Mouse (Mus musculus): Measurements from ENCODE around the gene Ints5. TPM values are rescaled to one million over a fixed set of nuclear protein-coding genes. Genes with fewer than 3 reads are reported as not detected.
"Not testable (repeated sequence)": the region's sequence is repeated elsewhere in the genome, so short reads cannot be mapped to it uniquely, and the experiment has no call there.

Ints5 gene
- total RNA-seq, 2 experiments from 2014 or later, result 16.3 to 17.1 TPM

- no peak for DNase-seq
These were observed 5.0 kb upstream of the Ints5 start for GRCm38 (mm10) chr19:8887585-8888463.

DNA sequence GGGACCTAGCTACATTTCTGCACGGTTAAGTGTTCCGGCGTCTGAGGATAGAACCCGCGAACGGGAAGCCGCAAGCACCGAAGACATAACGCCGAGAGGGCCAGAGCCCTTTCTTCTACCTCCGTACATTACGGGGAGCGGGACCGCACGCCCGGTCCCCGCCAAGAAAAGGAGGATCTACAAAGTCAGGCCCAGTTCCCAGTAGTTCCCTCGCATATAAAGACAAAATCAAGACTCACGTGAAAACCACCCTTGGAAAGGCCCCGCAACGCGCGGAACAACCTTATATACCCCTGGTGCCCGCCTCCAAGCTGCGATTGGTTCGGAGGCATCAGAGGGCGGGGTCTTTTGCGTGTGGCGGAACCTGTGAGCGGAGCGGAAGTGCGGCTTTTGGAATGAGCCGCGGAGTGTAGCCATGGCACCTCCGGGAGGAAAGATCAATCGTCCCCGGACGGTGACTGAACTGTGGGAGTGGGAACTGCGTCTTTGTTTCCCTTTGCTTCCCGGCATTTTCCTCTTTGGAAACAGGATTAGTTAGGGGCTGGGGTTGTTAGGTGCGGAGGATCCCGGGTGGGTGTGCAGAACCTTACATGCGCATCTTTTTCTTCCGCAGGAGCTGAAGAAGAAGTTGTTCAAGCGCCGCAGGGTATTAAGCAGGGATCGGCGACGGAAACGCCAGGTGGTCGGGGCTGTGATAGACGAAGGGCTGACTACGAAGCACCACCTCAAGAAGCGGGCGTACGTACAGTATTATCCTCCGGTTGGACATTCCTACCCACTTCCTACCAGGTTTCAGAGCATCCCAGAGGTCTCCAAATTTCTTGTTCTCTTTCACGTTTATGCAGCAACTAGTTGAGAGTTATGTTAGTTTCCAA, 4.1 kb upstream of the Ints5 start, which contains the start of the genes 1810009A15Rik and Gm49416:
TSS of gene 1810009A15Rik (plus strand) at position 343 of the 875 bp plus-strand sequence.
TSS of gene Gm49416 (plus strand) at position 416 of the 875 bp plus-strand sequence.
- DNase-seq, result peak; percentile 96

DNA sequence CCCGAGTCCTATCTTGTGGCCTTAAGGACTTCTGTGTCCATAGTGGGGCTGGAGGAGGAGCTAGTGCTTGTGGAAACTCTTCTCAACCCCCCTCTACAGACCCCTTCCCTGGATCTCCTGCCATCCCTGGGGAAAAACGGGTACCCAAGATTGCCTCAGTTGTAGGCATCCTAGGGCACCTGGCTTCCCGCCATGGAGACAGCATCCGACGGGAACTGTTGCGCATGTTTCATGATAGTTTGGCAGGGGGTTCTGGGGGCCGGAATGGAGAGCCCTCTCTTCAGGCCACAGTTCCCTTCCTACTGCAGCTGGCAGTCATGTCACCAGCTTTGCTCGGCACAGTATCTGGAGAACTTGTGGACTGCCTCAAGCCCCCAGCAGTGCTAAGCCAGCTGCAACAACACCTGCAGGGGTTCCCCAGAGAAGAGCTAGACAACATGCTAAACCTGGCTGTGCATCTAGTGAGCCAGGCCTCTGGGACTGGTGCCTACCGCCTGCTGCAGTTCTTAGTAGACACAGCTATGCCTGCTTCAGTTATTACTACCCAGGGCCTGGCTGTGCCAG, 2.7 kb downstream of the Ints5 start:
- DNase-seq, result no peak

DNA sequence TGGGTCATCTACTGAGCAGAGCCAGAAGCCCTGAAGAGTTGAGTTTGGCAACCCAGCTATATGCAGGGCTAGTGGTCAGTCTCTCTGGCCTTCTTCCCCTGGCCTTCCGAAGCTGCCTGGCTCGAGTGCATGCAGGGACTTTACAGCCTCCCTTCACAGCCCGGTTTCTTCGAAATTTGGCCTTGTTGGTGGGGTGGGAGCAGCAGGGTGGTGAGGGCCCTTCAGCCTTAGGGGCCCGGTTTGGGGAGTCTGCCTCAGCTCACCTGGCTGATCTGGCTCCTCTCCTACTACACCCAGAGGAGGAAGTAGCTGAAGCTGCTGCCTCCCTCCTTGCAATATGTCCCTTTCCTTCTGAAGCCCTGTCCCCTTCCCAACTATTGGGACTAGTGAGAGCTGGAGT, 3.4 kb downstream of the Ints5 start:
- DNase-seq, result not testable (repeated sequence)

DNA sequence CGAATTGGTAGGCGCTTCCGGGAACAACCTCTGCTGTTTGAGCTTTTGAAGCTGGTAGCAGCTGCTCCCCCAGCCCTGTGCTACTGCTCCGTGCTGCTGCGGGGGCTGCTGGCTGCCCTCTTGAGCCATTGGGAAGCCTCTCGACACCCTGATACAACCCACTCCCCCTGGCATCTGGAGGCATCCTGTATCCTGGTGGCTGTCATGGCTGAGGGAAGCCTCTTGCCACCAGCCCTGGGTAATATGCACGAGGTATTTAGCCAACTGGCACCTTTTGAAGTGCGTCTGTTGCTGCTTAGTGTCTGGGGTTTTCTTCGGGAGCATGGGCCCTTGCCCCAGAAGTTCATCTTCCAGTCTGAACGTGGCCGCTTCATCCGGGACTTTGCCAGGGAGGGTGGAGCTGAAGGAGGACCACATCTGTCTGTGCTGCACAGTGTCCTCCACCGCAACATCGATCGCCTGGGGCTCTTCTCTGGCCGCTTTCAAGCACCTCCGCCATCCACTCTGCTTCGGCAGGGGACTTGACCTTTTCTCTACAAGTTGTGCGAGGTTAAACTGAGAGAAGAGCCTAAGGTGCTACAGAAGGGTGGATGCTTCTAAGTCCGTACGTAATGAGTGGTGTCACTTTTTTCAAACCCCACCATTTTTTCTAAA, 4.5 kb downstream of the Ints5 start:
- peak; percentile 59 for DNase-seq

- peak; percentile 96 for DNase-seq
These were observed 5.2 kb downstream of the Ints5 start, which contains the start of gene Ganab for GRCm38 (mm10) chr19:8897865-8898495. Gene Ganab (plus strand): TSS chr19:8898071.

DNA sequence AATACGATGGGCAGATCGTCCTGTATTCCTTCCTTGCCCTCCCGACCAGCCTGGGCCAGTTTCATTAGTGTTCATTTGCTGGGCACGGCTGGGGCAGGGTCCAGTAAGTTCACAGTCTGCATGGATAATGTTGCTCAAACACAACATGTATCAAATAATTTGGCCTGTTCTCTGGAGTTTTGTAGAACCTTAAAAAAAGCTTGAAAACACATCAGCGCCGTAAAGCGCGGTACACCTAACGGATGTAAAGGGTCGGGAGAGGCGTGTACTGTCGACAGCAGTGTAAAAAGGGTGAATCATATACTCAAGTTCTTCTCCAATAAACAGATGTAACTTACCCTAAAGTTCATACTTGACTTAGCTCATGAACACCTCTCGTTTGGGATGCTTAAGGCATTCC, 5.8 kb downstream of the Ints5 start:
- DNase-seq, result no peak

DNA sequence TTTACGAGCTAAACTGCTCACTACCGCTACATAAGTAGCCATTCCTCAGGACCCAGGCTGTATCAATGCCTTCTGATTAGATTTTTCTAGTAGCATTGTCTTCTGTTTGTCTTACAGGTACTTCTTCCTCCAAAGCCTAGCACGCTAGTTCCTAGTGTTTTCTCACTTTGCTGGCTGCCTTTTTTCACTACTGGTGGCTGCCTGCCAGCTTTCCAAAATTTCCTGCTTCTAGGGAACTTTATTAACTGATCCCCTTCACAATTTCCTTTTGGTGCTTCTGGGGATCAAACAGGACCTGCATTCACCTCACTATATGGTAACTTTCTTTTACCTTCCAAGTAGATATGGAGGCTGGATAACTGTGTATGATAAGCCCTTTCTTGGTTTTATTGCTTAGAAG, 6.3 kb downstream of the Ints5 start:
- peak; percentile 31 for DNase-seq

DNA sequence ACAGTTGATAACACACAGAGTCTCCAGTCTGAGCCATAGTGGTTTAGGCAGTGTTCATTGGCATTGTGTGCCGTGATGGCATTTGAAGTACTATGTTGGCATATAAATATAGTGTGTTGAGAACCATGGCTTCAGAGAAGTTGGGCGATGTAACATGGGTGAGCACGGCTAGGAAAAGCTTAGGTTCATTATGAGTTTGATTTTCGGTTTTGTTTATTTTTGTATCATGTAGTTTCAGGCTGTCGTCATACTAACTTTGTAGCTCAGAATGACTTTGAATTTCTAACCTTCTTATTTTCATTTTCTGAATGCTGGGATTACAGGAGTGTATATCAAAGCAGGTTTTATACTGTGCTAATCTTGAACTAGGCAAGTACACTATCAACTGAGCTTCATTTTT, 10.6 kb downstream of the Ints5 start:
- no peak for DNase-seq

DNA sequence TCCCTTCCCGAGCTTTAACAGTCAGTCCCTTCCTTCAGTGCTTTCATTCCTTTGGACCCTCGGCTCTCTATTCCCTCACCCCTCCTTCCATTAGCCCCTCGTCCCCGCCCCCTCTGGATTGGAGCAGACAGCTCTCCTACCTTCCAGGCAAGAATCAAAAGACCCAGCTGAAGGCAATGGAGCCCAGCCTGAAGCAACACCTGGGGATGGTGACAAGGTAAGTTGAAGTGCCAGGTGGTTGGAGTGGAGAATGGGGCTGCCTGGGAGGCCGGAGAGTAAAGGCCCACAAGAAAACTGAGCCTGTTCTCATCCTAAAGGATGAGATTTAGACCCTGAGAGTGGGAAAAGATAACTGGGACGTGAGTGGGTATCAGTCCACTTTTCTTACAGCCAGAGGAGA, 15.7 kb downstream of the Ints5 start:
- DNase-seq, result no peak

DNA sequence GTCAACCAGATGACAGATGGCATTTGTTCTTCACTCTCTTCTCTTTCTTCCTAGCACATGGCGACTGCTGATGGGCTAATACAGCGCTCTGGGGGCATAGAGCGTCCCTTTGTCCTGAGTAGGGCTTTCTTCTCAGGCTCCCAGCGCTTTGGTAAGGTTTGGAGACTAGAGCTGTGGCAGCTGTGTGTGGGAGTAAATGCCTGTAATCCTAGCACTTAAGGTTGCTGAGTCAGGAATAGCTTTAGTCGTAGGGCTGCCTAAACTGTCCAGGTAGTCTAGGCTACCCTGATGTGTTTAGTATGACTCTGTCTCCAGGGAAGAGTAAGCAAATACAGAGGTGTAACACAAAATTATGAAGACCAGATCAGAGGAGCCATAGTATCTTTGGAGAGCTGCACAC, 19.0 kb downstream of the Ints5 start:
- no peak for DNase-seq

- no peak for DNase-seq
These were observed 21.4 kb downstream of the Ints5 start for GRCm38 (mm10) chr19:8914212-8914611.

- DNase-seq, result no peak
These were observed 26.2 kb downstream of the Ints5 start for GRCm38 (mm10) chr19:8919000-8919399.

DNA sequence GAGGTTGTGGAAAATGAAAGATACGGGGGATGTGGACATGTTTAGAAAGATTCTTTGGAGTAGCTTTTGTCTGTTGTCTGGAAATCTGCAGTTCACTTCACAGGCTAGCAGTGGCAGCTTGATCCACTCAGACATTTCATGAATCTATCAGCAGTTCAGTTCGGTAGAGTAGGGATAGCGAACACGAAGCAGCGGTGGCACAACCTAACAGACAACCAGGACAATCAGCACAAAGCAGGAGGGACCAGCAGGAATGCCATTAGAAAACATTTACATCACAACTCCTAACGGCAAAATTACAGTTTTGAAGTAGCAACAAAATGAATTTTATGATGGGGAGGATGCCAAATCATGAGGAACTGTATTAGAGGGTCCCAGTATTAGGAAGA, 26.9 kb downstream of the Ints5 start:
- DNase-seq, result no peak

GRCm38 (mm10) chr19:8920073-8920736, 27.4 kb downstream of the Ints5 start, which contains the start of gene B3gat3:
Gene B3gat3 (plus strand): TSS chr19:8920374.
- DNase-seq, result peak; percentile 97

- DNase-seq, result no peak
These were observed 28.1 kb downstream of the Ints5 start for GRCm38 (mm10) chr19:8920836-8921291.

- DNase-seq, result no peak
These were observed 28.9 kb downstream of the Ints5 start for GRCm38 (mm10) chr19:8921741-8922140.

GRCm38 (mm10) chr19:8926766-8927165, 34.0 kb downstream of the Ints5 start:
- DNase-seq, result no peak

- DNase-seq, result no peak
These were observed 35.2 kb downstream of the Ints5 start for GRCm38 (mm10) chr19:8927891-8928525.

- DNase-seq, result no peak
These were observed 36.0 kb downstream of the Ints5 start for GRCm38 (mm10) chr19:8928689-8929223.

Data from heart, postnatal 4 days (tissue).